Mouse (Mus musculus) heart, postnatal 0 days (tissue): ENCODE data around the gene Slc43a2.

Source experiments
- CTCF ChIP-seq: IDR thresholded peaks from 2 replicates; pipeline ENCODE4 v1.5.1; 2016; ENCODE audit warnings: antibody characterized with exemption, control low read depth, low read depth
- EP300 ChIP-seq: IDR thresholded peaks from 2 replicates; pipeline ENCODE4 v1.6.1; 2016; ENCODE audit warnings: antibody characterized with exemption, low read depth

GRCm38 (mm10) chr11:75487496-75487895 lies 44.0 kb upstream of the Slc43a2 start:
- TF ChIP-seq CTCF = no peak
- TF ChIP-seq EP300 = no peak
